Comparison of ENCODE assay signal across 22 mouse cellular contexts in the genomic region with DNA sequence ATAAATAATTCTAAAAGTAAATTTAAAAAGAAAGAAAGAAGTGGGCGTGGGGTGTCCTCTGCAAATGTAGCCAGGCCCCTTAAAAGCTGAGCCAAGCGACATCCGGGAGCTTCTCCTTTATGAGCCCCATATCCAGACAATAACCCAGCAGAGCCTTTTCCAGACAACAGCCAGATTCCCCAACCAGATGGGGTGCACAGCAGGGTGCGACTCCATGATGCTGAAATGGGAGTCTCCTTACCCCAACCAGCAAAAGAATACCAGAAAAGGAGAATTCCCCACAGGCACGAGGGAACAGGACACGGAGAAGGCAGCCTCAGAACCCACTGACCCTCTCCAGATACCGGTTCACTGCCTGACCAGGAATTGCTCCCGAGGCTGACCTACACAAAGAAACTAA.
"Had no signal": no experiment of that assay in that cellular context is flagged by ENCODE, and none has a peak within 500 bp of the region (broad histone marks: within the 10 kb centered on the region; RNA-seq: fewer than 3 reads in every experiment).

No protein-coding gene starts in this region.

- H3K27me3 ChIP-seq: kidney, embryonic 15.5 days; limb, embryonic 13.5 days; liver, embryonic 15.5 days; lung, embryonic 15.5 days; midbrain, embryonic 13.5 days; neural tube, embryonic 13.5 days had no signal

- H3K9me3 ChIP-seq: kidney, embryonic 15.5 days; limb, embryonic 10.5 days; limb, embryonic 13.5 days; liver, embryonic 15.5 days; lung, embryonic 15.5 days; midbrain, embryonic 10.5 days; midbrain, embryonic 13.5 days; neural tube, embryonic 13.5 days had no signal

- DNase-seq: kidney, postnatal 14 days; kidney, postnatal 4 days; layer of hippocampus, adult 9-11 months; liver; lung, adult 18-20 months; lung, postnatal 10 days; lung, postnatal 36 days; retina, postnatal 1 day; thymus, adult 18-20 months; thymus, postnatal 36 days had no signal

- H3K27ac ChIP-seq: kidney, embryonic 15.5 days; limb, embryonic 10.5 days; limb, embryonic 13.5 days; liver, embryonic 12.5 days; liver, embryonic 15.5 days; lung, embryonic 15.5 days; midbrain, embryonic 10.5 days; midbrain, embryonic 13.5 days; neural tube, embryonic 13.5 days had no signal

- ATAC-seq: liver, embryonic 12.5 days; midbrain, embryonic 13.5 days; midbrain, embryonic 16.5 days had no signal

- H3K9ac ChIP-seq: kidney, embryonic 15.5 days; limb, embryonic 13.5 days; liver, embryonic 12.5 days; liver, embryonic 15.5 days; lung, embryonic 15.5 days; midbrain, embryonic 13.5 days; neural tube, embryonic 13.5 days had no signal

- H3K4me3 ChIP-seq: kidney, embryonic 15.5 days; limb, embryonic 10.5 days; limb, embryonic 13.5 days; liver, embryonic 12.5 days; liver, embryonic 15.5 days; lung, embryonic 15.5 days; megakaryocyte, embryonic 14.5 days; midbrain, embryonic 10.5 days; midbrain, embryonic 13.5 days; myocyte; neural tube, embryonic 13.5 days had no signal

- H3K4me2 ChIP-seq: kidney, embryonic 15.5 days; limb, embryonic 13.5 days; liver, embryonic 12.5 days; liver, embryonic 15.5 days; lung, embryonic 15.5 days; midbrain, embryonic 13.5 days; neural tube, embryonic 13.5 days had no signal

- H3K4me1 ChIP-seq: limb, embryonic 13.5 days; lung, embryonic 15.5 days; midbrain, embryonic 13.5 days; neural tube, embryonic 13.5 days had no signal

- H3K36me3 ChIP-seq: kidney, embryonic 15.5 days; limb, embryonic 10.5 days; limb, embryonic 13.5 days; liver, embryonic 12.5 days; liver, embryonic 15.5 days; lung, embryonic 15.5 days; midbrain, embryonic 10.5 days; midbrain, embryonic 13.5 days; neural tube, embryonic 13.5 days had no signal
